Mouse (Mus musculus): ENCODE results near the gene 2210016F16Rik.
"Not testable (repeated sequence)": the region's sequence is repeated elsewhere in the genome, so short reads cannot be mapped to it uniquely, and the experiment has no call there.

Gene 2210016F16Rik

DNA sequence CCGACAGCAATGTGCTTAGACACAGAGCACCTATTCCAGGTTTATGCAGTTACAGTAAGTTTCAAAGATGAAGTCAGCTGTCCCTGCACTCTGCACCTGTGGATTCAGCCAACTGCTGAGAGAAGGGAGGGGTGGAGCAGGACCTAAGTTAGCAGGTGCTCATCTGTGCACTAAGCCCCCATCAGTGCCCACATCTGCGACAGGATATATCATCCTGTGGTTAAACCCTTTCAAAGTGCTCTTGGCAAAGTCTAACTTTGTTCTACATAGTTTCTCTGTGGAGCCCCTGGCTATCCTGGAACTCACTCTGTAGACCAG is 11.9 kb downstream of the 2210016F16Rik start:
- no peak for DNase-seq (ENCODE audit: low spot score in 2 of 2)

GRCm38 (mm10) chr13:58372278-58373152 is 12.5 kb downstream of the 2210016F16Rik start:
- DNase-seq (ENCODE audit: low spot score in 2 of 2), result no peak

DNA sequence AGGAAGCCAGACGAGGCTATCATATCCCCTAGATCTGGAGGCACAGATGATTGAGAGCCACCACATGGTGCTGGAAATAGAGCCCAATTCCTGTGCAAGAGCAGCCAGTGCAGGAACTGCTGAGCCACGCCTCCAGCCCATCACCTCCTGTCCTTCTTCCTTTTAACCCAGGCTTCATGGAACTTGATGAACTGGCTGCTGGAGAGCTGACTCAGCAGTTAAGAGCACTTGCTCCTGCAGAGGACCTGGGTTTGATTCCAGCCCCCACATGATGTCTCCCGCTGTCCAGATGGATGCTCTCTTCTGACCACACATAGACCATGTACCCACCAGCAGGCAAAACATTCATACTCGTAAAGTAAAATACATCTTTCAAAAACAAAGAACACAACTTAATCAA is 16.2 kb downstream of the 2210016F16Rik start:
- no peak for DNase-seq (ENCODE audit: low spot score in 2 of 2)

DNA sequence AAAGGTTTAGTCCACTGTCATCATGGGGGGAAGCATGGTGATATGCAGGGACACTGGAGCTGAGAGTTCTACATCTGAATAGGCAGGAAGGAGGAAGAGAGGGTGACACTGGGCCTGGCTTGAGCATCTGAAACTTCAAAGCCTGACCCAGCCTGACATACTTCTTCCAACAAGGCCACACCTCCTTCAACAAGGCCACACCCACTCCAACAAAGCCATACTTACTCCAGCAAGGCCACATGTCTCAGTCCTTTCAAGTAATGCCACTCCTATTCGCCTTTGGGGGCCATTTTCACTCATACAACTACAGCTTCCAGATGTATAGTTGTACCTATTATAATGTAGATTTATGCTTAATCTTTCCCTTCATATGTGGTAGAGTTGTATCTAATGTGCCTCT is 17.4 kb downstream of the 2210016F16Rik start:
- DNase-seq (ENCODE audit: low spot score in 2 of 2), result no peak

GRCm38 (mm10) chr13:58366373-58366772 is 18.7 kb downstream of the 2210016F16Rik start:
- DNase-seq (ENCODE audit: low spot score in 2 of 2), result no peak

- DNase-seq (ENCODE audit: low spot score in 2 of 2), result not testable (repeated sequence)
These were observed 19.8 kb downstream of the 2210016F16Rik start for GRCm38 (mm10) chr13:58365179-58365578.

DNA sequence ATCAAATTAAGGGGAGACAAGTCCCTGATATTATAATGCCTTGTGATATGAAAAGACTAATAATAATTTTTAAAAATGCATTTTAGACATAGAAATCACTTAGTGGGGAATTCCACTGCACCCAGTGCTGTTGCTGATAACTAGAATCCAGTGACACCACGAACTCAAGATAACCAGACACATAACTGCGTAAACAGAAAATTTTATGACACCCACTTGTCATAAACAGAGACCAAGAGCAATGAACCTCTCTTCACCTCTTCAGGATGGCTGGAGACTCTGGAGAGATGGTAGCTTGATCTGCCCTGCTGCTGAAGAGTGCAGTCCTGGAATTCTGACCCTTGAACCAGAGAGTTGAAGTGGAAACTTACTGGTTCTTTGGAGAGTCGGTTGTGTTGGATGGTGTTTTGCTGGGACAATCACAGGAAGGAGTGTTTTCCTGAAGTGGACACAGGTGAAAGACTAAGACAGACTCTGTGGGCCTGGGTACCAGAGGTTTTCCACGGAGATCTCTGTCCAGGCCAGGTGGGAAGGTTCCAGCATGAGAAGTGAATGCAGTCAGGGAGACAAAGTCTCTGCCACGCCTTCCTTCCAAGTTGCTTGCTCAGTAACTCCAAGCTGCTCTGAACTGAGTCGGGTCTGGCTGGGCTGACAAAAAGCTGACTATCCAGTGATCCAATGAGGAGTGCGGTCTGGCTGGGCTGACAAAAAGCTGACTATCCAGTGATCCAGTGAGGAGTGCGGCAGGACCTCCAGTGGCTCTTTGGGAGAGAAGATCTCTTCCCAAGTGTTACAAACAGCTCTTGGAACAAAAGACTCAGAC is 20.5 kb downstream of the 2210016F16Rik start:
- no peak for DNase-seq (ENCODE audit: low spot score in 2 of 2)

DNA sequence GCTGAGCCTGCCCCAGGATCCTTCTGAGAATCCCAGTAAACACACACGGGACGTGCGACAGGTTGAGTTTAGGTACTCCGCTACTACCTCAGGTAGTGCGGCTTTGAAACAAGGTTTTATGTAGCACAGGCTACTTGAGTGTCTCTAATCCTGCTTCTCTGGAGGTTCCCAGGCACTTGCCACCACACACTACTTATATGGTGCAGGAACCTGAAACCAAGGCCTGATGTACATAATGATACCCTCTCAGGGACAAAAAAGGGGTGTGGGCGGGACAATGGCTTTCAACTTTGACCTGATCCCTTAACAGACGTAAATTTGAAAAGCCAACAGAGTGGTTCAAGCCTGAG is 25.7 kb downstream of the 2210016F16Rik start:
- no peak for DNase-seq (ENCODE audit: low spot score in 2 of 2)

- DNase-seq (ENCODE audit: low spot score in 2 of 2), result peak in 1 of 2 experiments; percentile 20
These were observed 26.3 kb downstream of the 2210016F16Rik start, which contains the start of gene Kif27 for GRCm38 (mm10) chr13:58358629-58359303. TSS of gene Kif27 (minus strand) at chr13:58359122.

GRCm38 (mm10) chr13:58352996-58353395 is 32.0 kb downstream of the 2210016F16Rik start:
- no peak for DNase-seq (ENCODE audit: low spot score in 2 of 2)

GRCm38 (mm10) chr13:58350606-58351005 is 34.4 kb downstream of the 2210016F16Rik start:
- no peak for DNase-seq (ENCODE audit: low spot score in 2 of 2)

DNA sequence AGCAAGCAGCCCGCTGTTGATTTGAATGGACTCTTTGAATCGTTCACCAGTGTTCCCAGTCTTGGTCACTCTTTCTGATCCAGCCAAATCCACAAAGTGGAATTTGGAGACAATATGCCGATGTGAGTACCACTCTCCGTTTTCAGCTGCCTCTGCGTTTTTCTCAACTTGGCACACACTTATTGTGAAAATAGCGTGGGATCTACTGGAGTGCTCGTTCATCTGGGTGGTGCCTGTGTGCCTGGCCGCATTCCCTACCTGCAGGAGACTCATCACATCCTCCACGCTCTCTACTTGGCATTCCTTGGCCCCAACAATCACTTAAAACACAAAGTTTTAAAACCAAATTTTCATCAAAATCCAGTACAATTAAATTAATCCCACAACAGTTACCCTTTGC is 40.5 kb downstream of the 2210016F16Rik start:
- DNase-seq (ENCODE audit: low spot score in 2 of 2), result no peak

DNA sequence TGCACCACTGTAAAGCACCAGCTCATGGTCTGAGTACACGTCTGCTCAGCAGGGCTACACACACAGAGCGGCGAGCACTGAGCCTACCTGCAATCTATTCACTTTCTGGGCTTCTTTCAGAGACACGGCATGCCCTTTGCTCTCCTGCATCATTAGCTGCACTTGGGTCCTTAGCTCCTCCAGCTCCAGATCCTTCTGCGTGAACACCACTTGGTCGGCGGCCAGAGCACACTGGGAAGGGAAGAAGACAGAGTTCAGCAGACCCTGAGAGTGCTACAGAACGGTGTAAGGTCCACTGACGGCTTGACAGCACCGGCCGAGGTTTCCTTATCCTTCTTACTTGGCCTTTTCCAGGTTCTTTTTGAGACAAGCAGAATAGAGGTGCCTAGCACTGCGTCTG is 47.6 kb downstream of the 2210016F16Rik start:
- DNase-seq (ENCODE audit: low spot score in 2 of 2), result no peak

DNA sequence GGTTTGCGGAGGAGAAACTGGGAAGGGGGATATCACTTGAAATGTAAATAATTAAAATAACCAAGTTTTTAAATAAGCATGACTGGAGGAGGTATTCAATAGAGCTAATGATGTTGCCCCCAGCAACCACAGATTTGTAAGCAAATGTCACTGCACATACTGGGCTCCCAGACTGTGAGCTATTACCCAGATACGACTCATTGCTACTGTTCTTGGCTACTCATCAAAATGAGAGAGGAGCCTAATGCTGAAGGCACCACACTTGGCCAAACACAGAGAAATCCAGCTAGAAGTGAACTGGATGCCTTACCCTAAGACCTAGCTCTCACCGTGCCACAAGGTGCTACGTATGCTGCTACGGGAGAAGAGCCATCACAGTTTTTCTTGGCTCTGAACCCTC is 50.9 kb downstream of the 2210016F16Rik start:
- DNase-seq (ENCODE audit: low spot score in 2 of 2), result no peak

Measured in frontal cortex, postnatal 25 days (tissue).